Mouse (Mus musculus) limb, embryonic 10.5 days (tissue): ENCODE data around the gene Dnah8. TPM values are rescaled to one million over a fixed set of nuclear protein-coding genes. Genes with fewer than 3 reads are reported as not detected.

Source experiments
- DNase-seq: peaks from one replicate; pipeline ENCODE4 v3.0.0-alpha.2; 2017; ENCODE audit warnings: low spot score
- H3K27ac ChIP-seq: fragments of 300-500 bp; sonication (generic); 2 replicates; pipeline ENCODE4 v1.5.1; 2016; ENCODE audit warnings: mild to moderate bottlenecking
- H3K27me3 ChIP-seq: fragments of 300-500 bp; sonication (generic); 2 replicates; pipeline ENCODE4 v1.6.1; 2016; ENCODE audit warnings: low read depth, mild to moderate bottlenecking; ENCODE audit not compliant: poor library complexity, severe bottlenecking
- H3K36me3 ChIP-seq: fragments of 300-500 bp; sonication (generic); 2 replicates; pipeline ENCODE4 v1.6.1; 2016; ENCODE audit warnings: mild to moderate bottlenecking, moderate library complexity
- H3K4me1 ChIP-seq: fragments of 300-500 bp; sonication (generic); 2 replicates; pipeline ENCODE4 v1.6.1; 2016
- H3K4me3 ChIP-seq: fragments of 300-500 bp; sonication (generic); 2 replicates; pipeline ENCODE4 v1.5.1; 2016; ENCODE audit warnings: mild to moderate bottlenecking, moderate library complexity
- H3K9me3 ChIP-seq: fragments of 300-500 bp; sonication (generic); replicated peaks from 2 replicates; pipeline ENCODE4 v1.6.1; 2016; ENCODE audit warnings: mild to moderate bottlenecking
- WGBS: fragments of 180-500 bp; shearing (Covaris S2); methylation state at CpG from one replicate; pipeline ENCODE4 v1.1.7; 2016; 5-methylcytosine and 5-hydroxymethylcytosine counted together
- polyA plus RNA-seq: library from polyadenylated mRNA; unstranded; fragments of >200 nt; fragmentation: Nextera tagmentation; extraction: Ambion mirVana; gene quantifications from 2 replicates; pipeline ENCODE4 v1.2.1, GENCODE M21; 2016

Gene Dnah8
- polyA plus RNA-seq, 1 experiment from 2014 or later = 0.51 TPM

- Histone ChIP-seq H3K36me3 (no peaks in the 10 kb centered on the region), H3K27me3 (no peaks in the 10 kb centered on the region), H3K27ac (no peak overlapping the region), H3K4me1 (no peaks in the 10 kb centered on the region), H3K4me3 (no peak overlapping the region), H3K9me3 (no peaks in the 10 kb centered on the region)
- DNase-seq = no peak
- WGBS = 90% methylated on average over 7 of the region's 7 CpGs
Observed at GRCm38 (mm10) chr17:30790816-30791215, 166.7 kb downstream of the Dnah8 start.

GRCm38 (mm10) chr17:30792396-30792795 is 168.2 kb downstream of the Dnah8 start:
- H3K27ac ChIP-seq = no peak overlapping the region
- H3K27me3 ChIP-seq = no peaks in the 10 kb centered on the region
- no peaks in the 10 kb centered on the region for H3K9me3 ChIP-seq
- H3K4me3 ChIP-seq = no peak overlapping the region
- H3K4me1 ChIP-seq = no peaks in the 10 kb centered on the region
- WGBS = 89% methylated on average over 6 of the region's 6 CpGs
- no peak for DNase-seq
- no peaks in the 10 kb centered on the region for H3K36me3 ChIP-seq

DNA sequence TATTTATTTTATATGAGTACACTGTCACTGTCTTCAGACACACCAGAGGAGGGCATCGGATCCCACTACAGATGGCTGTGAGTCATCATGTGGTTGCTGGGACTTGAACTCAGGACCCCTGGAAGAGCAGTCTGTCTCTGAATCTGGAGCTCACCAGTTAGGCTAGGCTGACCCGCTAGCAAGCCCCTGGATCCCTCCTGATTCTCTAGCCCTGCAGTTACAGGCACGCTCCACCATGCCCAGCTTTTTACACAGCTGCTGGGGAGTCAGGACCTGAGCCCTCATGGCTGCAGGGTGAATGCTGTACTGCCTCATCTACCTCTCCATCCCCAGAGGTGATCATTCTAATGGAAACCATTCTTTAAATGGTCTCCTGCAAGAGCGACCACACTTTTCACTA is 172.5 kb downstream of the Dnah8 start:
- no peaks in the 10 kb centered on the region for H3K9me3 ChIP-seq
- no peak for DNase-seq
- no peaks in the 10 kb centered on the region for H3K36me3 ChIP-seq
- H3K4me1 ChIP-seq = no peaks in the 10 kb centered on the region
- H3K27ac ChIP-seq = no peak overlapping the region
- no peaks in the 10 kb centered on the region for H3K27me3 ChIP-seq
- no peak overlapping the region for H3K4me3 ChIP-seq
- 81% methylated on average over 4 of the region's 4 CpGs for WGBS

DNA sequence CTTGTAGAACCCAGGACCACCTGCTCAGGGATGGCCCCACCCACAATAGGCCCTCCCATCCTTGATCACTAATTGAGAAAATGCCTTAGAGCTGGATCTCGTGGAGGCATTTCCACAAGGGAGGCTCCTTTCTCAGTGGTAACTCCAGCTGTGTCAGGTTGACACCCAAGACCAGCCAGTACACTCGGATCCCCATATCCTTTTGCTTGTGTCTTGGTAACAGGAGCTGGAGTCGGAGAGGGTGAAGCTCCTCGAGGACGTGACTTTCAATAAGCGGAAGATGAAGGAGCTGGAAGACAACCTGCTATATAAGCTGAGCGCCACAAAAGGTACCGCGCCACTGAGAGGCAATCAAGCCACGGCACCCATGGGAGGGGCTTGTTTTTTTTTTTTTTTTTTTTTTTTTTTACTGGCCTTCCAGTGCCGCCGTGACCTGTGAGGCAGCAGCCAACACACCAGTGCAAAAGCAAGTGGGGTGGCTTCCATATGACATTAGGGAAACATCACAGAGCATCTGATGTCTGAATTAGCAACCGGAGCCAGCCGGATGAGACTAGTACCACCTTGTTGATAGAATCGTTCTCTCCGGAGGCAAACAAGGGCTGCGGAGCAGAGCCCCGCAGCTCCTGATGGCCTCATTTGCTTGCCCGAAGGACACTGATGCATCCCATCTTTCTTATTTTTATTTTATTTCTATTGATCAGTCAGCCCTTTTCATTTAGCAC is 176.3 kb downstream of the Dnah8 start:
- Histone ChIP-seq H3K27ac (no peak overlapping the region), H3K4me3 (no peak overlapping the region), H3K9me3 (no peaks in the 10 kb centered on the region), H3K36me3 (no peaks in the 10 kb centered on the region), H3K4me1 (peaks cover 3% of the 10 kb centered on the region; the same call in 1 of the 2 replicates), H3K27me3 (no peaks in the 10 kb centered on the region)
- WGBS = 89% methylated on average over 19 of the region's 19 CpGs
- no peak for DNase-seq

DNA sequence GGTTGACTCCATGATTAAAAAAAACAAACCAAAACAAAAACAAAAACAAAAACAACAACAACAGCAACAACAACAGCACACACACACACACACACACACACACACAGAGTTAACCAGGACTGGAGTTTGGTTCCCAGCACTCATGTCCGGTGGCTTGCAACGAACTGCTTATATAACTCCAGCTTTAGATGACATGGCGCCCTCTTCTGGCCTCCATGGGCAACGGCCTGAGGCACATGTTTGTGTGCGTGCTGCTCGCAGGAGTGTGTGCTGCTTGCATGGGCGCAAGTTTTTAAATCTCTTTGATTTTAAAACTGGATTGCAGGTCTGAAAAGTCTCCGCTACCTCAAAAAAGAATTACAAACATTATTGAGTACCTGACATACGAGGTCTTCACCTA is 179.5 kb downstream of the Dnah8 start:
- WGBS = 94% methylated on average over 9 of the region's 9 CpGs
- no peak for DNase-seq

DNA sequence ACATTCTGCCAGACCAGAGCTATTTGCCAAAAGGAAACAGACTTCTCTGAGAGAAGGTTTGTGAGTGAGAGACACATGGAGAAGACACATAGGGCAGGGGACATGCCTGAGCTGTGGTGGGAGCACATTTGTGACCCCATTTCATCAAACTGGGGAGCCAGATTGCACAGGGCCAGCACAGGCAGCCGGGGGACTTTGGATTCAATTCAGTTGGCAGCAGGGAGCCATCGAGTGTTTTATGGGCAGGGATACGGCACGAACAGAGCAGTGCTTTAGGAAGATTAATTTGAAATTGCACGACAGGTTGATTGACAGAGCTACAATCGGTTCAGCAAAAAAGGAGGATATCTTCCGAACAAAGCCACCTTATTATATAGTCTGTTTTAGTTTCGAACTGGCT is 180.8 kb downstream of the Dnah8 start:
- H3K4me1 ChIP-seq = peaks cover 10% of the 10 kb centered on the region
- no peak overlapping the region for H3K27ac ChIP-seq
- H3K9me3 ChIP-seq = no peaks in the 10 kb centered on the region
- DNase-seq = no peak
- no peaks in the 10 kb centered on the region for H3K27me3 ChIP-seq
- 62% methylated on average over 8 of the region's 8 CpGs for WGBS
- no peak overlapping the region for H3K4me3 ChIP-seq
- no peaks in the 10 kb centered on the region for H3K36me3 ChIP-seq

More for the DNA sequence above, 179.5 kb downstream of the Dnah8 start:
- H3K4me1 ChIP-seq = peaks cover 6% of the 10 kb centered on the region; the same call in 1 of the 2 replicates
- no peak overlapping the region for H3K4me3 ChIP-seq
- H3K36me3 ChIP-seq = no peaks in the 10 kb centered on the region
- H3K27ac ChIP-seq = no peak overlapping the region
- no peaks in the 10 kb centered on the region for H3K27me3 ChIP-seq
- no peaks in the 10 kb centered on the region for H3K9me3 ChIP-seq

DNA sequence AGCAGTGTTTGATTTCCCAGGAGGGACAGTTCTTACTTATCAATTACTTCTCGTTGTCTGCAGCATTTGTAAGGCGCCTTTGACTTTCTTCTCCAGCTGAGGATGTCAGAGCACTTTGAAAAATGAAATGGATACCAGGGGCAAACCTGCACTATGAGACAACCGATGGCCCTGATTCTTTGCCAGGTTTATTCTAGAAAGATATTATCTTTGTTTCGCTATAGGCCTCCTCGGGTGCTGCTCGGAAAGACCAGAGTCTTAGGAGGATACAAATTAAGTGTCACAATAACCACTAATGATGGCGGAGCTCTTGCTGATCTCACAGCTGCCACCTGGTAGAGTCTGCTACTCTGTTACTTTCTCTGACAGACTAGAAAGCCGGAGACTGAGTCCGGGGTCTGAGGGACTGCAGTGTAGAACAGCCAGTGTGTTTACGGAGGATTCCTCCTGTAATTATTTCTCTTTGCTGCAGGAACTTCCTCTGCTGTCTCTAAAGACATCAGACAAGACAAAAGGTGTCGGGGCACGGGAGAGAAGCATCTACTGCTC is 181.4 kb downstream of the Dnah8 start:
- Histone ChIP-seq H3K4me3 (no peak overlapping the region), H3K9me3 (no peaks in the 10 kb centered on the region), H3K27me3 (no peaks in the 10 kb centered on the region), H3K4me1 (peaks cover 10% of the 10 kb centered on the region), H3K36me3 (no peaks in the 10 kb centered on the region), H3K27ac (no peak overlapping the region)
- 47% methylated on average over 12 of the region's 12 CpGs for WGBS
- DNase-seq = no peak

DNA sequence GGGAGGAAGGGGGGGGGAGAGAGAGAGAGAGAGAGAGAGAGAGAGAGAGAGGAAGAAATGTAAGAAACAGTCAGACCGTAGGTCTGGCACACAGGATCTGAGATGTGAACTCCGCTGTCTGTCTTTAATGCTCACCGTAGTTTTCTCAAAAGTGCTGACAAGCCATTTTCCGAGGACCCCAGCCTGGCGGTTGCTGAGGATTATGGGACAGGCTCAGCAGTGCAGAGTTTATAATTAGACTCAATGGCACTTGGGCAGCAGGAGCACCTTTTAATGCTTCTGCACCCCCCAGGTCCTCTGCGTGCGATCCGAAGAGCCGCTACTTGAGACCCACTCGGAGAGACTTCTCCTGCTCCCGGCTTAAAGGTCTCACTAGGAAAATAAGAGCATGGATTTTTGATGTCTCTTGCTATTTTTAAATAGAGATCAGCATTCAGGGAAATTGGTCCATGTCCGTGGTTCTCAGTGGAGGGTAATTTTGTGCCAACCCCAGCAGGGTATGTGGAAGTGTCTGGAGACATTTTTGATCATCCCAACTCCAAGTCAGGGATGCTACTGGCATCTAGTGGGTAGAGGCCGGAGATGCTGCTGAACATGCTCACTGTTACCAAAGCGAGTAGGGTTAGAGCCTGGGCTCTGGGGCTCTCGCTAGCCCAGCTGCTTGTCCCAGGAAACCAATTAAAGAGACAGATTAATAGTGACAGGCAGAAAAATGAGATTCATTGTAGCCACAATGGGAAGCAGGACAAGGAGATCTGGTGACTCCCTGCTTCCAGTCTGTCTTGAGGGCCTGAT is 184.9 kb downstream of the Dnah8 start:
- H3K36me3 ChIP-seq = no peaks in the 10 kb centered on the region
- no peak for DNase-seq
- peaks cover 10% of the 10 kb centered on the region for H3K4me1 ChIP-seq
- 80% methylated on average over 15 of the region's 15 CpGs for WGBS
- no peak overlapping the region for H3K4me3 ChIP-seq
- no peak overlapping the region for H3K27ac ChIP-seq
- H3K9me3 ChIP-seq = no peaks in the 10 kb centered on the region
- H3K27me3 ChIP-seq = no peaks in the 10 kb centered on the region

GRCm38 (mm10) chr17:30809926-30810660 is 185.9 kb downstream of the Dnah8 start:
- Histone ChIP-seq H3K4me1 (peaks cover 7% of the 10 kb centered on the region; the same call in 1 of the 2 replicates), H3K27ac (no peak overlapping the region), H3K9me3 (no peaks in the 10 kb centered on the region), H3K36me3 (no peaks in the 10 kb centered on the region), H3K4me3 (no peak overlapping the region), H3K27me3 (no peaks in the 10 kb centered on the region)
- no peak for DNase-seq
- 85% methylated on average over 16 of the region's 16 CpGs for WGBS

- no peak overlapping the region for H3K4me3 ChIP-seq
- no peak overlapping the region for H3K27ac ChIP-seq
- no peaks in the 10 kb centered on the region for H3K9me3 ChIP-seq
- no peak for DNase-seq
- H3K4me1 ChIP-seq = peaks cover 4% of the 10 kb centered on the region; the same call in 1 of the 2 replicates
- WGBS = 96% methylated on average over 5 of the region's 5 CpGs
- H3K27me3 ChIP-seq = no peaks in the 10 kb centered on the region
- no peaks in the 10 kb centered on the region for H3K36me3 ChIP-seq
Observed at GRCm38 (mm10) chr17:30818543-30818942, 194.4 kb downstream of the Dnah8 start.

DNA sequence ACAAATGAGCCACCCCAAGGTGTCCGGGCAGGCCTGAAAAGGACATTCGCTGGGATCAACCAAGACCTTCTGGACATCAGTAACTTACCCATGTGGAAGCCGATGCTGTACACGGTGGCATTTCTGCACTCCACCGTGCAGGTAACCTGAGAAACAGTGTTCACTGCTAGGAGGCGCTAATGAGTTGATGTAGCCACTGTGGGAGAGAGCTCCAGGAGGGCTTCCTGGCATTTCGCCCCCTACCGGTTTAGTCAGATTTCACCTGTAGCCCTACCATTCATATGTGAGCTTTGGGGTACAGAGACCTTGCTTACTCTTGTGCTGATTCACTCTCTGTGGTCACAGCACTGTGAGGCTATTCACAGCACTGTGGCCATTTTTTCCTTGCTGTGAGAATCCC is 195.0 kb downstream of the Dnah8 start:
- Histone ChIP-seq H3K27me3 (no peaks in the 10 kb centered on the region), H3K4me3 (no peak overlapping the region), H3K9me3 (no peaks in the 10 kb centered on the region), H3K27ac (no peak overlapping the region), H3K36me3 (no peaks in the 10 kb centered on the region), H3K4me1 (peaks cover 4% of the 10 kb centered on the region; the same call in 1 of the 2 replicates)
- no peak for DNase-seq
- WGBS = 92% methylated on average over 8 of the region's 8 CpGs

- H3K27ac ChIP-seq = no peak overlapping the region
- no peak overlapping the region for H3K4me3 ChIP-seq
- peaks cover 4% of the 10 kb centered on the region; the same call in 1 of the 2 replicates for H3K4me1 ChIP-seq
- DNase-seq = no peak
- no peaks in the 10 kb centered on the region for H3K27me3 ChIP-seq
- WGBS = 73% methylated on average over 6 of the region's 6 CpGs
- H3K36me3 ChIP-seq = no peaks in the 10 kb centered on the region
- no peaks in the 10 kb centered on the region for H3K9me3 ChIP-seq
Observed at GRCm38 (mm10) chr17:30821115-30821514, 197.0 kb downstream of the Dnah8 start.
